Mouse (Mus musculus) testis, postnatal 10 days (tissue): ENCODE measurements at regions not wholly inside any gene's neighbourhood (a gene's known extent, or its start where the extent isn't known, plus 50 kb on each side); places are given as distances from the start of the nearest gene placed in this dataset.
"Not testable (repeated sequence)": the region's sequence is repeated elsewhere in the genome, so short reads cannot be mapped to it uniquely, and the experiment has no call there.

Source experiments
- DNase-seq: peaks from one replicate; pipeline ENCODE4 v3.0.0; 2021; ENCODE audit warnings: low spot score

- no peak for DNase-seq
Observed at GRCm38 (mm10) chr10:118981446-118981845, 111.4 kb upstream of the Dyrk2 start.

GRCm38 (mm10) chr10:118979339-118979738 lies 109.3 kb upstream of the Dyrk2 start:
- no peak for DNase-seq

DNA sequence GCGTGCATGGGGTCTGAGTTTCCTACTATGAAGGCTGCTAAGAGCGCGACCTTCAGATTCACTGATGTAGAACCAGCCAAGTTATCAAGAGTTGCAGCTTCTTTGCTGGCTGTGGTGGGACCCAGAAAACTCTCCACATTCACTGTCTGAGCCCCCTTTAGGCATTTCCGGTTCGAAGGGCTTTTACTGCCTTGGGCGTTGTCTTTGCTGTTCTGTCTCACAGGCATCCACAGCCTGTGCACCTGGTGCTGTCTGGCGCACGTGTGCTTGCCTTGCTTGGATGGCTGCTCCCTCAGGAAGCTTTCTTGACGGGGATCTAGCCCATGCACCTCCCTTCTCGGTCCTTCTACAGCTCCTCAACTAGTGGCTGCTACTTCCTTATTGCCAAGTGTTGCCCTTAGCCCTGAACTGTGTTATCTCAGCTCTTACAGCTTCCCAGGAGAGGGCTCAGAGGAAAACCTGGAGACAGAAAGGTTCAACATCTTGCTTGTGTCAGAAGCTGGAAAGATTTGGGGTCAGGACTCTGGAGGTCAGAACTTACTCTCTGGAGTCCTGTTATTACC lies 108.3 kb upstream of the Dyrk2 start:
- no peak for DNase-seq

DNA sequence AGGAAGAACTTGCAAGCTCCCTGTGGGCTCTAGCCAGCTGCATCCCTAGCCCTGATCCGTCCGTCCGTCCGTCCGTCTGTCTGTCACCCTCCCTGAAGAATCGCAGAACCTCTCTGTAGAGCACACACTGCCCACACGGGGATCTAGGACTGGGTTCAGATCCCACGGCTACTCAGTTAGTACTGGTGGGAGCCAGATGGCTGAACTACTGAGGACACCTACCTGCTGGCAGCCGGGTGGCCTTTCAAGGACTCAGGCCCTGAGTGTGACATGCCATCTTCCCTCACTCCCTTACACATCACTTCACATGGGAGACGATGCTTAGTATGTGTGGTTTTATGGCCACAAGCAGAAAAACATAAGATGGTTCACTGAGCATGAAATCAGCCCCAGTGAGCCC lies 106.4 kb upstream of the Dyrk2 start:
- DNase-seq, result no peak

- DNase-seq, result no peak
Observed at GRCm38 (mm10) chr10:118975772-118976171, 105.8 kb upstream of the Dyrk2 start.

DNA sequence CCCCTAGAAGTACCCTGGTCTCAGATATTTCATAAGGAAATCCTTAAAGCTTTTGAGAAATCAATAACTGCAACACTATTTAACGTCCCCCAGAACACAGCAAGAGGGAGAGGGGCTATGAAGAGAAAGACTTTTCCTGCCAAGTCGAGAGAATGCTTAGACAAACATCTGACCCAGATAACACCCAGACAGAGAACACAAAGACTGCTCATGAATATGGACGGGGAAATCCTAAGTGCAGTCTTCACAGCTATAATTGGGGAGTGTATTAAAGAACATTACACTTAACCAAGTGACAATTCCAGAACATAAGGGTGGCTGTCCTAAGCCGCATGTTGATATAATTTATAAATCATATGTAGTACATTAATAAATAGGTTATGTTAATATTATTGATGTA lies 103.3 kb upstream of the Dyrk2 start:
- DNase-seq, result no peak

DNA sequence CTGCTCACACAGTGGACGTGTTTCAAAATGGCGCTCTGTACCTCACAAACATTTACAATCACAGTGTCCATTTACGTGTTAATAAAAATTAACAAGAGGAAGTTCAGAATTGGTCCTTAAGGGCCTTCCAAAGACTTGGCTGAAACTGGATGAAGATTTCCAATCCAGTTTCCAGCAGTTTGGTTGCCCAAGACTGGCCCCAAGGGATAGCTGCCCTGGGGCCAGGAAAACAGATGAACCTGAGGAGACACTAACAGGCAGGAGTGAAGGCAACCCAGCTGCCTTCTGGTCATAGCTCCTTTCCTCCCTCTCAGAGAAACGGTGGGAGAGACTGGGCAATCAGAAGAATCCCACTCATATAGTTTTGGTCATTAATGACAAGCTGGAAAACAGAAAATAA lies 102.6 kb upstream of the Dyrk2 start:
- DNase-seq, result no peak

GRCm38 (mm10) chr10:118970457-118971175 lies 100.6 kb upstream of the Dyrk2 start:
- DNase-seq, result no peak

- no peak for DNase-seq
Observed at GRCm38 (mm10) chr10:118961713-118962181, 91.7 kb upstream of the Dyrk2 start.

- no peak for DNase-seq
Observed at GRCm38 (mm10) chr10:118960076-118960475, 90.1 kb upstream of the Dyrk2 start.

DNA sequence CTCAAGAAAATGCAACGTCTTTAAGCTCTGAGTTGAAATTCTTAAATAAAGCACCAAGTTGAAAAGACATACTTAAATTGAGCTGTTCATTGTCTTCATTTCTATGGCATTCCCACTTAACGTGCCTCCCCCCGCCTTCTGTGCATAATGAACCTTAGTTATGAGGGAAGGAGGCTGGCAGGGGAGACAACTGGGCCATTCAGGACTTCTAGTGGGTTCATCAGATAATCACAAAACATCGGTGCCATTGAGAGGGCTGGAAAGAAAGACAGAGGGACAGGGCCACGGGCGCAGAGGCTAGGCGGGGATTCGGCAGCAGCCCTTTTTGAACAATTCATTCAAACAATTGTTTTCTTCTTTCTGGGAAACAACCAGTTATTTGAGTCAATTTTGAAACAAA lies 89.6 kb upstream of the Dyrk2 start:
- DNase-seq, result no peak

DNA sequence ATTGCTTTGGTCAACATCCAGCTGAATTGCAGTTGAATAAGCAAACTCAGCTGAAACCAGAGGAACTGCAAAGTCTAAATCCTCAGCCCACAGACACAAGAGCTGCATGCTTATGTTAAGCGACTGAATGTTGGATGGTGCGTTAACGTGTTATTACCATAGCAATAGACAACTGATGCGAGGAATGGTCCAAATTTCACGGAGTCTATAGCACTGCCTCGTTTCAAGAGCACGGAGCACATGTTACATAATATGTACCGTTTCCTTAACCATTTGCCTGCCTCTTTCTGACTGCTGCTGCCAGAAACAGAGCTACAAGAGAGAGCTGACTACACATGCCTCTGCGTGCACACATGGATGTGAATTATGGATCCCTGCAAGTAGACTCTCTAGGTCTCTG lies 86.3 kb upstream of the Dyrk2 start:
- DNase-seq, result no peak

GRCm38 (mm10) chr10:118953440-118953839 lies 83.4 kb upstream of the Dyrk2 start:
- no peak for DNase-seq

DNA sequence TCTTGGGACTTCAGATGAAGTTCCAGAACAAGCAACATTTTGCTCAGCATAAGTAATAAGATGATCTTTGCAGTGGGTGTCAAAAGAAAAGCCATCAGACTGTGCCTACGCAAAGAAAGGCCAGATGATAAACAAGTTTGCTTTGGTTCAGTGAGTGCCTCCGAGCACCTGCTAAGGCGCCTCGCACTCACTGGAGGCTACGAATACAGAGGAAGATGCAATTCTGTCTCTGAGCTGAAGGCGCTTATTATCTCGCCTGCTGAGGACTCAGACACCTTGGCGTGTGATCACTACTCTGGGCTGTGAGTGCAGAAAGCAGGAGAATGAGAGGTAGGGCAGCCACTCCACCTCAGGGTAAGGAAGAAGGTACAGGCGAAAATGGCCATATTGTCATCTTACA lies 82.7 kb upstream of the Dyrk2 start:
- DNase-seq, result no peak

DNA sequence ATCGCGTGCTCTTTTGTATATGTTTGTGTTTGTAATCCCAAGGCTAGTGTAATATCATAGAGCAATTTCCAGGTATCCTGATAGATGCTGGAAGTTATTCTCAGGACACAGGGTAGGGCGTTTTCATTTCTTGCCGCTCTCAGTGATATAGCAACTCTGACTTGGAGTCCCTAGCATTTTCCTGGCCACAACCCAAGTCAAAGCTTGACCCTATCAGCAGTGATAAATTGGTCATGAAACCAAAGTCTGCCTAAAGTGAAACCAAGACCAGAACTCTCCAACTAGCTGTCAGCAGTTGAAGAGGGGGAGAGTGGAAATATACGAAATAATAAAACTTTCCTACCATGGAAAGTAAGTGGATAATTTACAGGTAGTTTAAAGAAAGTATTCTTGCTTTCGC lies 77.7 kb upstream of the Dyrk2 start:
- no peak for DNase-seq

- DNase-seq, result no peak
Observed at GRCm38 (mm10) chr10:118947016-118947674, 77.1 kb upstream of the Dyrk2 start.

- DNase-seq, result no peak
Observed at GRCm38 (mm10) chr10:118927316-118927715, 57.3 kb upstream of the Dyrk2 start.

- no peak for DNase-seq
Observed at GRCm38 (mm10) chr10:118923473-118924185, 53.6 kb upstream of the Dyrk2 start.

- not testable (repeated sequence) for DNase-seq
Observed at GRCm38 (mm10) chr10:118922120-118922519, 52.1 kb upstream of the Dyrk2 start.
